Mouse (Mus musculus) olfactory bulb, adult 2 months (tissue): Measurements from ENCODE around the gene Vcp.

Experiments used
- CTCF ChIP-seq: fragments of 200-500 bp; IDR thresholded peaks from 2 replicates; pipeline ENCODE4 v1.5.1; 2012; ENCODE audit warnings: low read depth, mild to moderate bottlenecking, low read length, moderate library complexity; ENCODE audit not compliant: insufficient read depth
- POLR2A ChIP-seq: fragments of 200-500 bp; IDR thresholded peaks from 2 replicates; pipeline ENCODE4 v1.6.1; 2012; ENCODE audit warnings: mild to moderate bottlenecking, low read depth, low read length, moderate library complexity; ENCODE audit not compliant: insufficient read depth

DNA sequence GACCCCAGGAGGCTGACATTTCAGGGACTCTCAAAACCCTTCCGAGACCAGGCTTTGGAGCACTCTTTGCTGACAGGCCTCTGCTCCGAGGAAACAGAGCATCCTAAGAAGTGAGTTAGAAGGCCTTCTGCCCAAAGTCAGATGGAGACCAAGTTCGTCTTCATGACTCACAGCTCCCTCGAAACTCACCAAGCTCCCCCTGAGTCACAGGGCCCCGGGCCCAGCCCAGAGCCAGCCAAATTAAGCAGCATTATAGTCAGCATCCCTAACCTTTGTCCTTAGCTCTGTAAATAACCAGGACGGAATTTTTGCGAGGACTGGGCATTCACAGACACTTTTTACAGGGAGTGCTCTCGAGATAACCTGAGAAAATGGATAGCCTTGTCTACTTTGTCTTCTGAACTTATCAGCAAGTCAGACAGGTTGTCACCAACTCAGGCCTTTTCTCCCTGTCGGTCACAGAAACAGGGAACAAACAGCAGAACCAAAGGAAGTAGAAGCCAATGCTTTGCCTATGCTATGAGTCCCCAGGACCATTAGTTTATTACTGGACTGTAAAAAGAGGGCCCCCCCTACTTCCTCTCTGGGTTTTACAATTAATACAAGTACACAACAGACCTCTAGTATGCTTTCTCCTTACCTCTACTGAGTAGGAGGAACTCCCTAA, 40.7 kb upstream of the Vcp start:
- TF ChIP-seq POLR2A (no peak), CTCF (no peak)
